Comparison of ENCODE assay signal across 8 mouse cellular contexts in the genomic region with DNA sequence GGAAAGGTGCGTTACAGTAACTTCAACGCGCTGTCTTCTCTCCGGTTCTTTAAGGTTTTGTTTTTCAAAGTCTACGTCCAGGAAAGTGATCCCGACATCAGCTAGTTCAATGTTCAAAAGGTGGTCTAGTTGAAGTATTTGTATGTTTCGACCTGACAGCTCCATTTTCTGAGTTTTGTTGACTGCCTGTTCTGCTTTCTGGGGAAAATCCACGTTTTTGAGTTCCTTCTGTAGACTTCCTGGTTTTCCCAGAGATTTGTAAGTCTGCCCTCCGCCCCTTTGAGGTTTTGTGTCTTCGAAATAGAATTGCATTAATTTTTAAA. TPM values are rescaled to one million over a fixed set of nuclear protein-coding genes. Genes with fewer than 3 reads are reported as not detected.
A peak's percentile ranks its signal among the peaks of the same experiment; 100 is the strongest.
DNase-seq lines count a peak whose midpoint lies in the region; ATAC-seq lines count a peak whose summit lies in the region.

No protein-coding gene starts in this region.

- H3K4me1 ChIP-seq in kidney, embryonic 14.5 days (ENCODE audit: control insufficient read depth, insufficient read depth, low read length): peaks cover 16% of the 10 kb centered on the region
- H3K4me1 ChIP-seq in brown adipose tissue, adult 24 weeks (ENCODE audit: control insufficient read depth, insufficient read depth, insufficient read length, low read length): no peaks in the 10 kb centered on the region
- H3K4me1 ChIP-seq in hindbrain, embryonic 15.5 days (replicated peaks): peaks cover 31% of the 10 kb centered on the region
- peaks cover 16% of the 10 kb centered on the region for H3K4me1 ChIP-seq in midbrain, embryonic 14.5 days (ENCODE audit: control insufficient read depth, insufficient read depth, low read length)

- no peak for ATAC-seq in kidney, embryonic 14.5 days (ENCODE audit: low FRiP score, low TSS enrichment)
- no peak for ATAC-seq in hindbrain, embryonic 15.5 days (ENCODE audit: low FRiP score, low read depth)
- ATAC-seq in midbrain, embryonic 14.5 days (ENCODE audit: low FRiP score, low TSS enrichment): no peak
- ATAC-seq in granulocyte monocyte progenitor cell, adult 5-6 weeks (replicated peaks; ENCODE audit: poor library complexity, severe bottlenecking): no peak
- no peak for ATAC-seq in megakaryocyte-erythroid progenitor cell, adult 5-6 weeks (replicated peaks; ENCODE audit: low FRiP score, low TSS enrichment, poor library complexity, severe bottlenecking)

- DNase-seq in kidney, postnatal 25 days: no peak
- no peak for DNase-seq in midbrain, embryonic 14.5 days
- DNase-seq in layer of hippocampus, postnatal 10 days (ENCODE audit: low spot score in 2 of 2): no peak

- H3K9ac ChIP-seq in kidney, embryonic 14.5 days (ENCODE audit: low read depth, low read length): peak overlapping the region; percentile 96
- H3K9ac ChIP-seq in hindbrain, embryonic 15.5 days: peak overlapping the region; percentile 78
- peak overlapping the region; percentile 85 for H3K9ac ChIP-seq in midbrain, embryonic 14.5 days (replicated peaks; ENCODE audit: low read length)

- no peaks in the 10 kb centered on the region for H3K9me3 ChIP-seq in kidney, embryonic 14.5 days (ENCODE audit: control insufficient read depth, low read length)
- H3K9me3 ChIP-seq in hindbrain, embryonic 15.5 days: no peaks in the 10 kb centered on the region
- H3K9me3 ChIP-seq in midbrain, embryonic 14.5 days (ENCODE audit: control insufficient read depth, low read length): no peaks in the 10 kb centered on the region

- H3K36me3 ChIP-seq in kidney, embryonic 14.5 days (ENCODE audit: control insufficient read depth, insufficient read depth, low read length): no peaks in the 10 kb centered on the region
- H3K36me3 ChIP-seq in hindbrain, embryonic 15.5 days: no peaks in the 10 kb centered on the region
- H3K36me3 ChIP-seq in midbrain, embryonic 14.5 days (ENCODE audit: control insufficient read depth, insufficient read depth, low read length): no peaks in the 10 kb centered on the region

- no peaks in the 10 kb centered on the region for H3K27me3 ChIP-seq in kidney, embryonic 14.5 days (ENCODE audit: control insufficient read depth, insufficient read depth, low read length)
- H3K27me3 ChIP-seq in hindbrain, embryonic 15.5 days: no peaks in the 10 kb centered on the region
- no peaks in the 10 kb centered on the region for H3K27me3 ChIP-seq in midbrain, embryonic 14.5 days (ENCODE audit: control insufficient read depth, insufficient read depth, low read length)

- peak overlapping the region; percentile 81 for H3K4me2 ChIP-seq in kidney, embryonic 14.5 days (replicated peaks; ENCODE audit: low read depth, low read length)
- peak overlapping the region; percentile 96 for H3K4me2 ChIP-seq in hindbrain, embryonic 15.5 days
- peak overlapping the region; percentile 97 for H3K4me2 ChIP-seq in midbrain, embryonic 14.5 days (ENCODE audit: low read length)

- 12% methylated on average over 10 of the region's 10 CpGs for WGBS in kidney, embryonic 14.5 days
- 16% methylated on average over 10 of the region's 10 CpGs for WGBS in hindbrain, embryonic 15.5 days
- 13% methylated on average over 10 of the region's 10 CpGs for WGBS in midbrain, embryonic 14.5 days

- H3K27ac ChIP-seq in kidney, embryonic 14.5 days (ENCODE audit: low read depth, low read length): peak overlapping the region; percentile 93; the same call in 1 of the 2 replicates
- H3K27ac ChIP-seq in brown adipose tissue, adult 24 weeks (replicated peaks; ENCODE audit: low read depth, low read length): peak overlapping the region; percentile 54
- peak overlapping the region; percentile 97 for H3K27ac ChIP-seq in hindbrain, embryonic 15.5 days (replicated peaks)
- H3K27ac ChIP-seq in midbrain, embryonic 14.5 days (replicated peaks; ENCODE audit: low read depth, low read length): peak overlapping the region; percentile 97

- H3K4me3 ChIP-seq in kidney, embryonic 14.5 days (ENCODE audit: low read length): peak overlapping the region; percentile 95
- peak overlapping the region; percentile 83 for H3K4me3 ChIP-seq in brown adipose tissue, adult 24 weeks (ENCODE audit: insufficient read depth, low read depth, low read length)
- peak overlapping the region; percentile 76 for H3K4me3 ChIP-seq in hindbrain, embryonic 15.5 days
- peak overlapping the region; percentile 81 for H3K4me3 ChIP-seq in midbrain, embryonic 14.5 days (replicated peaks; ENCODE audit: low read depth, low read length)

RNA-seq across cellular contexts. Expression of gene Xpo4, which starts 0.4 kb away (rescaled TPM):
- polyA plus RNA-seq in kidney, embryonic 14.5 days (2014; fragmentation: Nextera tagmentation; extraction: Ambion mirVana): 25.4 and 36.7 TPM in 2 replicates
- polyA plus RNA-seq in brown adipose tissue, adult 24 weeks (2012; ENCODE audit: insufficient read depth, insufficient read length, missing spikeins): 5.5 and 5.9 TPM in 2 replicates
- polyA plus RNA-seq in hindbrain, embryonic 15.5 days (2015; fragmentation: Nextera tagmentation; extraction: Ambion mirVana): 11.6 and 12.3 TPM in 2 replicates
- polyA plus RNA-seq in midbrain, embryonic 14.5 days (2014; fragmentation: Nextera tagmentation; extraction: Ambion mirVana): 13.5 and 18.7 TPM in 2 replicates
- 23.6 and 30.4 TPM in 2 replicates for total RNA-seq in granulocyte monocyte progenitor cell, adult 5-6 weeks (2014; fragmentation: Nextera tagmentation)
- total RNA-seq in granulocyte monocyte progenitor cell, adult 5-6 weeks (2017): 39.3 and 41.7 TPM in 2 replicates
- 10 to 100 TPM; 15.2 to 15.5 TPM for total RNA-seq in layer of hippocampus, postnatal 10 days (2021)
- total RNA-seq in megakaryocyte-erythroid progenitor cell, adult 5-6 weeks (2014; fragmentation: Nextera tagmentation): 48.5 and 56.7 TPM in 2 replicates
- total RNA-seq in megakaryocyte-erythroid progenitor cell, adult 5-6 weeks (2017): 61.1 and 69.0 TPM in 2 replicates
